Mouse (Mus musculus) urinary bladder, adult 18-20 months (tissue): ENCODE results near the gene Tmem63c.
A peak's percentile ranks its signal among the peaks of the same experiment; 100 is the strongest.

Source experiments
- DNase-seq, 2 experiments: peaks; one replicate each; pipeline ENCODE4 v3.0.0; 2022; ENCODE audit warnings: low spot score in 2 of 2, mixed read lengths in 2 of 2

Tmem63c gene

DNA sequence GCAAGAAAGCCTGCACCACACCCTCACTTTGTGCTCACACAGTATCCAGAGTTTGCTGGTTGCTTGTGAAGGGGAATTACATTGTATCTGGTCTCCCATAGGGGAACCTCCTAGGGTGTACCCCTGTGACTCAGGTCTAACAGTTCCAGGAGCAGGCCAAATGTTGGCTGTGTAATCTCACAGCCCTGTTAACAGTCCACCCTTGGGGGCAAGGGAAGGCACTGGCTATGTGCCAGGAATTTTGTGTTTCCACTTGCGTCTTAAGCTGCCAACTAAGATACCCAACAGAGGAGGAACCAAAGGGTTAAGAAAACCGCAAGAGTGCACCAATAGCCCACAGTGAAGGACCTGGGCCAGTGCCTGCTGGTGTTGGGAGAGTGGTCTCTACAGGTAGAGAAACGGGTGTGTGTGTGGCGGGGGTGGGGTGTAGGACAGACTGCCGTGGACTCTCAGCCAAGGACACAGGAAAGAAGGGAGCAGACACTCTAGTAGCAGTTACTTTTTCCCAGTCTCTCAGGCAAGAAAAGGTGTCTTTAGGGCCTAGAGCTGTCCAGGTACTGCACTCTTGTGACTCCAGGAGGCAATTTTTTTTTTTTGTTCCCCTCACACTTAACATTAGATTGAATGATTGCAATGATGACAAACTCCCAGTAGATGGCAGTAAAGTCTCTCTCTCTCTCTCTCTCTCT lies 20.8 kb upstream of the Tmem63c start:
- DNase-seq, result no peak

- DNase-seq, result no peak
Measured at GRCm38 (mm10) chr12:87000840-87001176, 20.3 kb upstream of the Tmem63c start.

DNA sequence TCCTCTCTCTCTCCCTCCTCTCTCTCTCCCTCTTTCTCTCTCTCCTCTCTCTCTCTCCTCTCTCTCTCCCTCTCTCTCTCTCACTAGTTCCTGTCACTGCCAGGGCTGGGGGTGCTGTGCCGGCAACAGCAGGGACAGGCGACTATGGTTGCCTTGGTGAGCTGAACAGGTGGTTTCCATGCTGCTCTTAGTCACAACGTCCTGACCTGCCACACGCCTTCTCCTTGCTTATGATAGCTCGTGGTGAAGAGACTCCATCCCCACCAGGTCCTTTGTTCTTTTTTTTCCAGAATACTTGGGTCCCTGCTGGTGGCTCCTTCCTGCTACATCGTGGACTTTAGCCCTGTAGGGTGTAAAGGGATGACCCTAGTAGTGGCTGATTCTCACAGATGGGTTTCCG lies 18.9 kb upstream of the Tmem63c start:
- DNase-seq, result no peak

GRCm38 (mm10) chr12:87002815-87003214 lies 18.3 kb upstream of the Tmem63c start:
- DNase-seq, result no peak

GRCm38 (mm10) chr12:87003606-87004005 lies 17.5 kb upstream of the Tmem63c start:
- no peak for DNase-seq

DNA sequence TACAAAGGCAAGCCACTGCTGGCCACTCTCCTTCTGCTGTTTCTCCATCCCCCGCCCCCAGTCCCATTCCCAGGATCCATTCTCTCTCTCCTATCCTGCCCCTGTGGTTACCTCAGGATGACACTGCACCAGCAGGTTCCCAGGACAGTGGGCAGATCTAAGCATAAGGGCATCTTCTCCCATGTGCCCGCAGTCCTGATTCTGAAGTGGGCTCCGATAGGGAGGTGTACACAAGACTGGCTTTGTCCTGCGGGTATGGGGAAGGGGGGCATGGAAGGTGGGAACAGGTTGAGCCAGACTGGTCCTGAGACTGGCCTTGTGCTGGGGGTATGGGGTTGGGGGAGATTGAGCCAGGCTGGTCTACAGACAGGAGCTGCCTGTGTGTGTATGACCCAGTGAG lies 16.5 kb upstream of the Tmem63c start:
- DNase-seq, result no peak

DNA sequence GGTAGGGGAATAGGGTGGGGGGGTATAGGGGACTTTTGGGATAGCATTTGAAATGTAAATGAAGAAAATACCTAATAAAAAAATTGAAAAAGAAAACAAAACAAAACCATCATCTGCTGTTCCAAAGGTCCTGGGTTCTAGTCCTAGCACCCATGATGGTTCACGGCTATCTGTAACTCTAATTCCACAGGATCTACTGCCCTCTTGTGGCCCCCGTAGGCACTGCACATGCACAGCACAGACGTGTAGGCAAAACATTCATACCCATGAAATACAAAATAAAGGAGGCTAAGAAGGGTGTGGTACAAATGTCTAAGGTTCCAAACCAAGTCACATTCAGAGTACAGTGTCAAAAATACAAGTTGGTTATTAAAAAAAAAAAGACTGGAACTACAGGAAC lies 4.1 kb upstream of the Tmem63c start:
- DNase-seq, result no peak

GRCm38 (mm10) chr12:87018756-87019155 lies 2.4 kb upstream of the Tmem63c start:
- no peak for DNase-seq

GRCm38 (mm10) chr12:87022006-87022405 lies 866 bp downstream of the Tmem63c start:
- no peak for DNase-seq

DNA sequence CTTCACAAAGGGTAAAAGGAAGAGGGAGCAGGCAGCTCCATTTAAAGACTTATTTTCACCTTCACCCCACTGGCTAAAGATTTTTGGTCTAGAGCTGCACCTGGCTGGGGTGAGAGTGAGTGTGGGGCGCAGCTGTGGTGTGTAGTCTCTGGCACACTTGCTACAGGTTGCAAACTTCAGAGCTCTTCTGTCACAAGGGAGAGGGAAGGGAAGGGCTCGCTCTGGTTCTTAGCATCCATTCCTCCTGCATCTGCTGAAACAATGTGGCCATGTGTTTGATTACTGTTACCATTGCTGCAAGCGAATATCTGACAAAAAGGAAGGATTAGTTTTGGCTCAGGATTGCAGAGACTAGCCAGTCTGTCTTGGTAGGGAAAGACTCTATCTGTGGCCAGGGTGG lies 2.3 kb downstream of the Tmem63c start:
- DNase-seq, result no peak

DNA sequence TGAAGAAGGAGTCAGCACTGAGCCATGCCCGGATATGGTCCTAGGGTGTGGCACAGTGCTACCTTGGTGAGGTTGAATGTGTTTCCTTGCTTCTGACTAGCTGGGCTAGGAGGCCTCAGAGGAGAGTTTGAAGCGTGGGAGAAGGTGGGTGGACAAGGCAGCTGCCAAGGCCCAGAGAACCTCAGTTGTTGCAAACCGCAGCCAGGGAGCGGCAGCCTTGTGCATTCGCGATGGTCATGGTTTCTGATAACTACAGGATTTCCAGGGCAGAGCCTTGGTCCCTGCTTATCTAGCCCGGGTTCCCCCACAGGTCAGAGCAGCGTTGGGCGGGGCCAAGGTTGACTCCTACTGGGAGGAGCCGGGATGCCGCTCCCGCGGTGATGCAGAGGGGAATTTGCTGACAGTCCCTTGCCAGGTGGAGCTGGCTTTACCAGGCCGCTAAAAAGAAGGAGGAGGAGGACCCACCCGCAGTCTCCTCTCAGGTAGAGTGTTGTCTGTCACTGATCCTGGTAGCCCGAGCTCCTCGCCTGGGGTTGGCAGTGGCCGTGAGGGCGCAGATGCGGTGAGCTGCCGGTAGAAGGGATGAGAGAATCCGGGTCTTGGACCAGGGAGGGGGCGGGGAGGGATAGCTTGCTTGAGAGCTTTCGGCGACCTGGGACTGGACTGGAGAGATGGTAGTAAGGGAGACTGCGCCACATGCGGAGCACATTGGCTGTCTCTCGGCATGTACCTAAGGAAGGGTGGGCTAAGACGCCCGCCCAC lies 5.2 kb downstream of the Tmem63c start:
- DNase-seq, result peak in 1 of 2 experiments; percentile 4

GRCm38 (mm10) chr12:87026871-87027240 lies 5.7 kb downstream of the Tmem63c start:
- DNase-seq, result no peak

GRCm38 (mm10) chr12:87027391-87027790 lies 6.3 kb downstream of the Tmem63c start:
- DNase-seq, result no peak

- DNase-seq, result no peak
Measured at GRCm38 (mm10) chr12:87028068-87028467, 6.9 kb downstream of the Tmem63c start.

DNA sequence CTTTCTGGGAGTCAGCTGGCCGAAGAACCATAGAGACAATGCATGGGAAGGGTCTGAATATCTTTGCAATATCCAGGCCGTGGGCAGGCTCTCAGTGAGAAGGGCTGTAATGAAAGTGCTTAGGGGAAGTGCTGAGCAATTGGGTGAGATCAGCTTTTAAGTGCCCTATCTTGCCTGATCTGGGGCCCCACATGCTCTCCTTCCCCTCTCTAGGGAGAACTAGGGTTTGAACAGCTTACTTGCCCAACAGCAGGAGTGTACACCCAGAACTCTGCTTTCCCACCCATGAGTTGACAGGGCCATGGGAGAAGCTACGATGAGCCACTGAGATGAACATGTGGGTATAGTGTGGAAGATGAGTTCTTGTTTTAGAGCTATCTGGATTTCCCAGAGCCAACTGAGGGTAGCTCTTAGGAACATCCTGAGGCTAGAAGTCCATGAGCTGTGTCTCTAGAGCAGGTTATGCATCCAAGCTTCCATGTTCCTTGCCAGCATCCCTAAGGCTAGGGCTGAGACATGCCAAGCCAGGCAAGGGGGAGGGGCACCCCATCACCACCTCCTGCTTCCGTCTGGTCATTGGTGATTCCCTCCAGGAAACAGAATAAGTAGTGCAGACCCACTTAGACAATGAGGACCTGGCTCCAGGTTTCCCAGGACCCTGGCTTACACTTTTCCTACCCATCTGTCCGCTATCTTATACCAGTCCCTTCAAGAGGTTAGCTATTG lies 8.3 kb downstream of the Tmem63c start:
- no peak for DNase-seq

DNA sequence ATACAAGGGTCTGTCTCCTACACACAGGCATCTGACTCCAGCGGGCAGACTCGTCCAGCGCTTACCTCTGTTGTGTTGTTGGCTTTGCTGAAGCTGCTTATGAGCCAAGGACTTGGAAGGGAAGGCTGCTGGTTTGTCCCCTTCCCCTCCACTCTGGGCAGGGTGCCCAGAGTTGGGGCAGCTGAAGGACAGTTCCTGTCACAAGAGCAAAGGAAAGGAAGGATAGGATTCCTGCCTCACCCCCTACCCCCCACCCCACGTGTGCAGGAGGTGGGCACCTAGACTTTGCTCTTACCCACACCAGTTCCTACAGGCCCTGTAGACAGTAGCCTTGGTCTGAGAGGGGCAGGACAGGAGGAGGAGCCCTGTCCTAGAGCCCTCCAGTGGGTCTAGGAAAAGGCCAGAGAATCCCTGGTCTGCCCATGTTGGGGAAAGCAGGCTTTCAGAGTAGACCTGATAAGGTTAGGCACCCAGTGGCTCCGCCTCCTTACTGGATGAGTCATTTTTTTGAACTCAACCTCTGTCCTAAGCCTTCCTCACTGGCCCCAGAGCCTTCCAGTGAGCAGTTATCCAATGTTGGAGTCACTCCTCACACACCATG lies 10.1 kb downstream of the Tmem63c start:
- DNase-seq, result no peak

DNA sequence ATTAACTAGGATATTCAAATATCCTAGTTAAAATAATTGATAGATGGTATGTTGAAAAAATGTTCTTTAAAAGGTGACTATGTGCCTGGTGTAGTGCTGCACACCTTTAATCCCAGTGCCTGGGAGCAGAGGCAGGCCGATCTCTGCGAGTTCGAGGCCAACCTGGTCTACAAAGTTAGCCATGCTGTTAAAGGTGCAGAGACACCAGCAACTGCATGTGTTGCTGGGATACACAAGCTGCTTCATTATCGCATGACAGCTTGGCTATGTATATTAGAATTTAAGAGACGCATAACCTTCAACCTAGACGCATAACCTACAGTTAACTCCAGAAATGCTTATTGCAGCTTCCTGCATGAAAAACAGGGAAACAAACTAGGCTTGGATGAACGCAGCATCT lies 15.5 kb downstream of the Tmem63c start:
- DNase-seq, result no peak

GRCm38 (mm10) chr12:87040166-87040565 lies 19.0 kb downstream of the Tmem63c start:
- DNase-seq, result no peak

DNA sequence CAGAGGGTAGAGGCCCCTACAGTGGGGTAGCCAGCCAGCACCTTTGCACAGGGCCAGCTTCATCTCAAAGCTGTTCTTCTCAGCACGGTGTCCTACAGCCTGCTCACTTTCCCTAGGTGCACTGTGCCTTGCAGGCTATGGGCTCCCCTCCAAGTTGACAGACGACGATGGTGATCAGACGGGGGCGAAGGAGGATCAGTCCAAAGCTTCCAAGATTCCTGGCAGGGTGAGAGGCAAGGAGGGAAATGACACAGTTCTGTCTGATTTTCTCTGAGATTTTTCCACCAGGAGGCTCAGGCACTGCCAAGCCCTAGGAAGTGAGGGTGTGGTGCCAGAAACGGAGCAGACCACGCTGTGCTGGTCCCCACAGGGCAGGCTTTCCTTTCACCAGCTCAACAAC lies 19.7 kb downstream of the Tmem63c start:
- no peak for DNase-seq

DNA sequence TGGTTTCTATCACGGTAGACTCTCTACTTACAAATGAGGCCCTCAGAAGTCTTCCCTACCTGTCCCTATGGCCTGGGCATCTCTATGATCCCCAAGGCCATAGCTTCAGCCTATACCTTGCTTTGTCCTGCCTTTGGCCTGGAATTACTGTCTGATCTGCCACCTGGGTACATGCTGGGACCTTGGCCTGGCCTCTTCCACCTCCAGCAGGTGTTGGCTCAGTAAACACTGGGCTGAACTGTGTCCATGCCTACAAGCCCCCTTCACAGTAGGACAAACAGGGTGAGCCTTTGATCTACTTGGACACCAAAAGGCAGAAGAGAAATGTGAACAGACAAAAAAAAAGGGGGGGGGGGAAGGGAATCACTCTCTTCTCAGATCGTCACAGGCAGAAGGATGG lies 21.3 kb downstream of the Tmem63c start:
- DNase-seq, result no peak

DNA sequence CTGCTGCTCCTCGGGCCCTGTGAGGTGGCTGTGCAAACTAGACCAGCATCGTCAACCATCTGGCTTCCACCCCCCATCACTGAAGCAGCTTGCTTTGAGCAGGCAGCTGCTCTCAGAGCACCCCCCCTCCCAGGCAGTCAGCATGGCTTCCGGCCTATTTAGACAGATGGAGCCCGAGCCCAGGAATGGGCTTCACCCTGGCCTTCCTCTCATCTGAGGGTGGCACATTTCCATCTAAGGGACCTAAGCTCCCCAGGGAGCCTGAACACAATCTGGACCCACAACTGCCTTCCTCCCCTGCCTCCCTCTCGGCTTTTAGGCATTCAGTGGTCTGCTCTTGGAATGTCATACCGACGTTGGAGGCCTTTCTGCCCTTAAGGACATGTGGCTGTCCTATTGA lies 22.1 kb downstream of the Tmem63c start:
- no peak for DNase-seq

DNA sequence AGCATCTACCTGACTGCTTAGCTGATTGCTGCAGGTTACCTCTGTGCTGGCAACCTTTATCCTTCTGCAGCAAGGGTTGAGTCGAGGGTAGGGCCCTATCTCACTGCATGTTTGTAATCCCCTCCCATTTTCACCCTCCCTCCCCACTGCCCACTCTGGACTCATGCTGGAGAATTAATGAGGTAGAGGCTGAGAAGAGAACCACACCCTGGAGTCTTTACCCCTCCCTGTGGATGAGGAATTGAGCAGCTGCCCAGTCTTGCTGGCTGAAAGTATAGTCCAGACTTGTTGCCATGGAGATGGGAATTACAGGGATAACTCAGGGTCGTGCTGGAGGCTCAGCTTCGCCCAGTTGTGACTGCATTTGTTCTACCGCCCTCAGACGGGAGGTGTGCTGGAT lies 23.6 kb downstream of the Tmem63c start:
- DNase-seq, result no peak

DNA sequence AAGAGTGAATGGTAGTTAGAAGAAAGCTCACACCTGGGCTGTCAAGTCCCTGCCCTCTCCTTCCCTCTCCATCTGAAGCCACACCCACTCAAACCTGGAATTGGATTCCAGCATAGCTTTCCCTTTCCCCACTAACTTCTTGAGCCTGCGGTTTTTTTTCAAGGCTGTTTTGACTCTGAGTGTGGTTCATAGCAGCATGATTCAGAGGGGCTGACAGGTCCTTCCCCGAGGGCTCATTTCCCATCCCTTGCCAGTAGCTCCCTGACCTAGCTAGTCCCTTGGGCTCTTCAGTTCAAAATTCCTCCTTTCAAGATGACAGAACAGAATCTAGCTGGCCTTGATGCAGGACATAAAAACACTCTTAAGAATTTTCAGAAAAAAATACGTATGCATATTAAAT lies 26.4 kb downstream of the Tmem63c start:
- no peak for DNase-seq
